Mouse (Mus musculus): ENCODE data around the gene Slc31a2.

GRCm38 (mm10) chr4:62316456-62316855 is 54.1 kb downstream of the Slc31a2 start:
- no peak for TF ChIP-seq POLR2A (IDR thresholded peaks at IDR 0.05; ENCODE audit: insufficient read depth, low read depth, low read length)
- no peak for TF ChIP-seq CTCF (IDR thresholded peaks at IDR 0.05)
- TF ChIP-seq EP300 (IDR thresholded peaks at IDR 0.05; ENCODE audit: insufficient read depth, low read depth, low read length): no peak

Data from heart, adult 2 months (tissue).